Mouse (Mus musculus): Measurements from ENCODE around the gene Ccne1. TPM values are rescaled to one million over a fixed set of nuclear protein-coding genes. Genes with fewer than 3 reads are reported as not detected.

The Ccne1 gene
- total and polyA plus RNA-seq, 3 experiments, result 43.7 to 109 (median 70.0) TPM

DNA sequence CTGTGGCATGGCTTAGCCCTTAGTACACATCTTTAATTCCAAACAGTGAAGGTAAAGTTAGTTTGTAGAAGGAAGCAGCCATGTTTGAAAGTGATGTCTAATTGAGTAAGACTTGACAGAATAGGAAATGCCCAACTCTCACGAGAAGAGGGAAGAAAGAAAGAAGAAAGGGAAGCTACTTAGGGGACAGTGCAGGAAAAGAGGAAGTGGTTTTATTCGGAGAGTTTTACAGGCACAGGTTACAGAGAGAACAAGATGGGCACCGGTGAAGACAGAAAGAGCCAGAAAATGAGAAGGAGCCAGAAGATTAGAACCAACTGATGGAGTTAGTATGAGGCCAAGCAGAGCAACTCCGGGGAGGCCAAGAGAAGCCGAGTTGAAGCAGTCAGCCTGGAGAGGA lies 48.5 kb upstream of the Ccne1 start:
- Histone ChIP-seq H3K9me3 (replicated peaks; ENCODE audit: low read length) (peaks cover 2% of the 10 kb centered on the region), H3K4me3 (replicated peaks in 1 of 3; ENCODE audit: low read depth in 2 of 3, low read length in 2 of 3, poor library complexity in 1 of 3) (no peak overlapping the region), H3K27me3 (replicated peaks) (no peaks in the 10 kb centered on the region), H3K4me2 (ENCODE audit: insufficient read depth, low read depth, poor library complexity, severe bottlenecking) (no peak overlapping the region), H3K4me1 (ENCODE audit: control insufficient read depth in 1 of 2, insufficient read depth in 2 of 2) (peaks cover 5 to 24% of the 10 kb centered on the region in 2 experiments; a peak in 3 of 4 replicates), H3K36me3 (replicated peaks in 1 of 2; ENCODE audit: control insufficient read depth in 1 of 2, insufficient read depth in 1 of 2, low read length in 1 of 2) (no peaks in the 10 kb centered on the region), H3K9ac (ENCODE audit: insufficient read depth, low read depth) (no peak overlapping the region), H3K79me2 (replicated peaks; ENCODE audit: control insufficient read depth, extremely low read depth, insufficient read depth, poor library complexity, severe bottlenecking) (no peaks in the 10 kb centered on the region), H3K27ac (ENCODE audit: insufficient read depth, low read depth) (0 out of 2 replicates have a peak overlapping the region, but pooled peaks have one; percentile 12)
- in situ Hi-C loops (cut with MboI; ENCODE audit: low pct_ligation_motif_present, low pct_unique_long_range_greater_than_20kb, low sequenced_read_pairs) (loop anchor here (10.0 kb wide), 1 partner anchor 791 kb away; no protein-coding TSS in a partner anchor), dilution Hi-C loops (cut with MboI; ENCODE audit: extremely low pct_ligation_motif_present, extremely low pct_unique_long_range_greater_than_20kb, low sequenced_read_pairs) (no loop called here)
- TF ChIP-seq ZKSCAN1 (IDR thresholded peaks at IDR 0.05; ENCODE audit: borderline replicate concordance, low read depth, low read length) (no peak), TCF12 (IDR thresholded peaks at IDR 0.05; ENCODE audit: low read depth, low read length) (no peak), RCOR1 (conservative IDR thresholded peaks at IDR 0.05; ENCODE audit: low read depth, low read length) (no peak), EP300 (IDR thresholded peaks at IDR 0.05; ENCODE audit: low read length) (peak; percentile 60; the same call in 1 of the 2 replicates), MYC (IDR thresholded peaks at IDR 0.05; ENCODE audit: low read depth, low read length) (no peak), ELF1 (IDR thresholded peaks at IDR 0.05; ENCODE audit: low read depth, low read length) (no peak; the same call in 1 of the 2 replicates), TBP (conservative IDR thresholded peaks at IDR 0.05; ENCODE audit: low read depth, low read length) (no peak; the same call in 1 of the 2 replicates), MEF2A (IDR thresholded peaks at IDR 0.05; ENCODE audit: borderline replicate concordance, low read depth, low read length) (no peak), ZC3H11A (IDR thresholded peaks at IDR 0.05; ENCODE audit: low read depth, low read length) (no peak), CHD2 (IDR thresholded peaks at IDR 0.05; ENCODE audit: low read length) (peak; percentile 94), MXI1 (IDR thresholded peaks at IDR 0.05; ENCODE audit: low read depth, low read length) (no peak), ZMIZ1 (IDR thresholded peaks at IDR 0.05; ENCODE audit: low read depth, low read length) (no peak), POLR2A (IDR thresholded peaks at IDR 0.05; ENCODE audit: low read depth, low read length) (0 out of 2 replicates have a peak, but pooled peaks have one; percentile 11), CTCF (conservative IDR thresholded peaks at IDR 0.05 in 1 of 2, IDR thresholded peaks at IDR 0.05 in 1 of 2; ENCODE audit: low read depth in 2 of 2, low read length in 2 of 2) (no peak), CHD1 (IDR thresholded peaks at IDR 0.05; ENCODE audit: low read depth, low read length) (no peak), KAT2A (IDR thresholded peaks at IDR 0.05; ENCODE audit: insufficient replicate concordance, low read length) (no peak), SMC3 (IDR thresholded peaks at IDR 0.05; ENCODE audit: low read depth, low read length) (no peak), BHLHE40 (IDR thresholded peaks at IDR 0.05; ENCODE audit: low read depth, low read length) (no peak), MAFK (IDR thresholded peaks at IDR 0.05; ENCODE audit: insufficient replicate concordance, low read length) (no peak), MAX (IDR thresholded peaks at IDR 0.05; ENCODE audit: low read length) (no peak), POLR2AphosphoS2 (IDR thresholded peaks at IDR 0.05; ENCODE audit: low read depth, low read length) (no peak)
- DNase-seq (ENCODE audit: extremely low read depth), result peak; percentile 77

DNA sequence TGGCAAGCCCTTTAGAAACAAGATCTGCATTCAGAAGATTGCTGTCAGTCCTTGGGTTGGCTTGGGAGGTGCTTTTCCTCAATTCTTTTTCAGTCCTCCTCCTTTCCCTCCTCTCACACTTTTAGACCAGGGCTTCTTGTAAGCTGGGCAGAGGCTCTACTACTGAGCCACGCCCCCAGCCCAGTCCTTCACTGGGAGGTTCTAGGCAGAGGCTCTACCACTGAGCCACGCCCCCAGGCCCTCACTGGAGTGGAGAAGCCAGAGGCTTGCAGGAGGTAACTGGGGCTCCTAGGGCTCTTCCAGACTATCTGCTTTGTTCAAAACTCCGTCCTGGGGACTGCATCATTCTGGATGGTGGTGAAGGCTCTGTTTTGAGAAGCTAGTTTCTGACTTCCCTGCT lies 45.2 kb upstream of the Ccne1 start:
- no peak overlapping the region for H3K9ac ChIP-seq (ENCODE audit: insufficient read depth, low read depth)
- DNase-seq (ENCODE audit: extremely low read depth), result no peak
- dilution Hi-C loops (cut with MboI; ENCODE audit: extremely low pct_ligation_motif_present, extremely low pct_unique_long_range_greater_than_20kb, low sequenced_read_pairs), result no loop called here

More for the DNA sequence above, 45.2 kb upstream of the Ccne1 start:
- Histone ChIP-seq H3K36me3 (replicated peaks in 1 of 2; ENCODE audit: control insufficient read depth in 1 of 2, insufficient read depth in 1 of 2, low read length in 1 of 2) (no peaks in the 10 kb centered on the region), H3K9me3 (replicated peaks; ENCODE audit: low read length) (peaks cover 6% of the 10 kb centered on the region), H3K4me3 (replicated peaks in 1 of 3; ENCODE audit: low read depth in 2 of 3, low read length in 2 of 3, poor library complexity in 1 of 3) (no peak overlapping the region), H3K4me1 (ENCODE audit: control insufficient read depth in 1 of 2, insufficient read depth in 2 of 2) (peaks cover 5 to 24% of the 10 kb centered on the region in 2 experiments; a peak in 3 of 4 replicates), H3K4me2 (ENCODE audit: insufficient read depth, low read depth, poor library complexity, severe bottlenecking) (no peak overlapping the region), H3K27ac (ENCODE audit: insufficient read depth, low read depth) (no peak overlapping the region), H3K79me2 (replicated peaks; ENCODE audit: control insufficient read depth, extremely low read depth, insufficient read depth, poor library complexity, severe bottlenecking) (no peaks in the 10 kb centered on the region), H3K27me3 (replicated peaks) (no peaks in the 10 kb centered on the region)
- in situ Hi-C loops (cut with MboI; ENCODE audit: low pct_ligation_motif_present, low pct_unique_long_range_greater_than_20kb, low sequenced_read_pairs), result loop anchor here (10.0 kb wide), 1 partner anchor 788 kb away; no protein-coding TSS in a partner anchor
- TF ChIP-seq ZNF384 (IDR thresholded peaks at IDR 0.05; ENCODE audit: low read depth, low read length), result no peak
